Mouse (Mus musculus): ENCODE results near the gene Gpsm1. TPM values are rescaled to one million over a fixed set of nuclear protein-coding genes. Genes with fewer than 3 reads are reported as not detected.
A peak's percentile ranks its signal among the peaks of the same experiment; 100 is the strongest.

Gene Gpsm1
- polyA plus RNA-seq, 1 experiment = 49.2 TPM

DNA sequence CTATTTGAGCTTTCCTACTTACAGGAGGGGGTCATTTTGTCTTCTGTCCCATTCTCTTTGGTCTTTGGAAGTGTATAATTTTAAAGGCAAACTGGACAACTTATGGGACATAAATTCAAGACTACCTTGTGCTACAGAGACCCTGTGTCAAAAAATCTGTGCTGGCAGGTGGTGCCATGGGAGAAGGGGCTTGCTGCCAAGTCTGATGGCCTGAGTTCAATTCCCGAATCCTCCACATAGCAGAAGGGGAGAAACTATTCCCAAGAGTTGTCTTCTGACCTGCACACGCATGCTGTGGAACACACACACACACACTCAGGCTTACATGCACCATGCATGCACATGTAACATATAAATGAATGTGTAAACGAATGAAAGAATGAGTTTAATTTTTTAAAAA lies 8.6 kb upstream of the Gpsm1 start:
- Histone ChIP-seq H3K27ac (ENCODE audit: insufficient read depth, low read length) (no peak overlapping the region), H3K4me3 (ENCODE audit: insufficient read depth, low read length) (no peak overlapping the region), H3K4me1 (ENCODE audit: control insufficient read depth, insufficient read depth, low read length) (no peaks in the 10 kb centered on the region)
- no peak for TF ChIP-seq CTCF (IDR thresholded peaks at IDR 0.05; ENCODE audit: extremely low read depth, insufficient read depth, low read length)
- TF ChIP-seq POLR2A (IDR thresholded peaks at IDR 0.05; ENCODE audit: extremely low read depth, insufficient read depth, low read length) = no peak

DNA sequence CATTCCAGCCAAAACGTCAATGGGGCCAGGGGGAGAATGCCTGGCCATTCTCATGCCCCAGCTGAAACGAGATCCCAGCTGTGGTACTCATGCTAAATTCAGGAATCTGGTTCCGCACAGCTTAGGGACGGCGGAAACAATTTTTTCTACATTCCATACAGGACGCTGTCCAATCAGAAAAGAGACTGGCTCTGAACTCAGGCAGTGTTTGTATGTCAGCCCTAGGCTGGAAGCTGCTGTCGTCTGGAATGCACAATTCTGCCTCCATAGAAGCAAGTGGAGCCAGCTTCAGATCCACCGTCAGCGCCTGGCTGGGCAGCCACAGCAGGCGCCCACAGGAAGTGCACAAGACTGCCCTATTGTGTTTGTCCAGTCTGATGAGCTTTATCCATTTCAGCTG lies 5.6 kb upstream of the Gpsm1 start:
- TF ChIP-seq POLR2A (IDR thresholded peaks at IDR 0.05; ENCODE audit: extremely low read depth, insufficient read depth, low read length) (no peak), CTCF (IDR thresholded peaks at IDR 0.05; ENCODE audit: extremely low read depth, insufficient read depth, low read length) (no peak)
- no peak overlapping the region for H3K27ac ChIP-seq (ENCODE audit: insufficient read depth, low read length)

DNA sequence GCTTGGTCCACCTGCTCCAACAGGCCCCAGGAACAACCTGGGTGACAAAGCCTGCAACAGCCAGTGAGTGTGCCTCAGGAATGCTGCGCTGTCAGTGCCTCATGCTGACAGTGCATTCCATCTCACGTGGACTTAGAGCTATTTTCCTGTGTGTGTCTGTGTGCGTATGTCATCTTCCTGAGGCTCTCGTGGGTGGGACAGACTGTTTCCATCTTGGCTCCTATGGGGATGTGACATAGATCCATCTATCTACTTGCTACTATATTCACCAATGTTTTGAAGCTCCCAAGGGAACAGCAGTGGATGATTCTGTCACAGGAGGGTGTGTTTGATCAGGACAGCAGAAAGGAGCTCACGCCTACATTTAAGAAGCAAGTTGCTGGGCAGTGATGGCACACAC lies 3.4 kb upstream of the Gpsm1 start:
- peaks cover 4% of the 10 kb centered on the region for H3K4me1 ChIP-seq (ENCODE audit: control insufficient read depth, insufficient read depth, low read length)
- no peak for TF ChIP-seq POLR2A (IDR thresholded peaks at IDR 0.05; ENCODE audit: extremely low read depth, insufficient read depth, low read length)
- TF ChIP-seq CTCF (IDR thresholded peaks at IDR 0.05; ENCODE audit: extremely low read depth, insufficient read depth, low read length) = no peak

More for the DNA sequence above, 5.6 kb upstream of the Gpsm1 start:
- Histone ChIP-seq H3K4me1 (ENCODE audit: control insufficient read depth, insufficient read depth, low read length) (no peaks in the 10 kb centered on the region), H3K4me3 (ENCODE audit: insufficient read depth, low read length) (no peak overlapping the region)

GRCm38 (mm10) chr2:26312812-26313211 lies 2.5 kb upstream of the Gpsm1 start:
- H3K27ac ChIP-seq (ENCODE audit: insufficient read depth, low read length) = no peak overlapping the region
- peaks cover 4% of the 10 kb centered on the region for H3K4me1 ChIP-seq (ENCODE audit: control insufficient read depth, insufficient read depth, low read length)
- TF ChIP-seq POLR2A (IDR thresholded peaks at IDR 0.05; ENCODE audit: extremely low read depth, insufficient read depth, low read length) (no peak), CTCF (IDR thresholded peaks at IDR 0.05; ENCODE audit: extremely low read depth, insufficient read depth, low read length) (no peak)
- no peak overlapping the region for H3K4me3 ChIP-seq (ENCODE audit: insufficient read depth, low read length)

More for the DNA sequence above, 3.4 kb upstream of the Gpsm1 start:
- no peak overlapping the region for H3K27ac ChIP-seq (ENCODE audit: insufficient read depth, low read length)
- no peak overlapping the region for H3K4me3 ChIP-seq (ENCODE audit: insufficient read depth, low read length)

- no peak overlapping the region for H3K27ac ChIP-seq (ENCODE audit: insufficient read depth, low read length)
- no peak for TF ChIP-seq POLR2A (IDR thresholded peaks at IDR 0.05; ENCODE audit: extremely low read depth, insufficient read depth, low read length)
- no peak for TF ChIP-seq CTCF (IDR thresholded peaks at IDR 0.05; ENCODE audit: extremely low read depth, insufficient read depth, low read length)
- no peak overlapping the region for H3K4me3 ChIP-seq (ENCODE audit: insufficient read depth, low read length)
- peaks cover 4% of the 10 kb centered on the region for H3K4me1 ChIP-seq (ENCODE audit: control insufficient read depth, insufficient read depth, low read length)
These were observed 1.9 kb upstream of the Gpsm1 start for GRCm38 (mm10) chr2:26313394-26313793.

DNA sequence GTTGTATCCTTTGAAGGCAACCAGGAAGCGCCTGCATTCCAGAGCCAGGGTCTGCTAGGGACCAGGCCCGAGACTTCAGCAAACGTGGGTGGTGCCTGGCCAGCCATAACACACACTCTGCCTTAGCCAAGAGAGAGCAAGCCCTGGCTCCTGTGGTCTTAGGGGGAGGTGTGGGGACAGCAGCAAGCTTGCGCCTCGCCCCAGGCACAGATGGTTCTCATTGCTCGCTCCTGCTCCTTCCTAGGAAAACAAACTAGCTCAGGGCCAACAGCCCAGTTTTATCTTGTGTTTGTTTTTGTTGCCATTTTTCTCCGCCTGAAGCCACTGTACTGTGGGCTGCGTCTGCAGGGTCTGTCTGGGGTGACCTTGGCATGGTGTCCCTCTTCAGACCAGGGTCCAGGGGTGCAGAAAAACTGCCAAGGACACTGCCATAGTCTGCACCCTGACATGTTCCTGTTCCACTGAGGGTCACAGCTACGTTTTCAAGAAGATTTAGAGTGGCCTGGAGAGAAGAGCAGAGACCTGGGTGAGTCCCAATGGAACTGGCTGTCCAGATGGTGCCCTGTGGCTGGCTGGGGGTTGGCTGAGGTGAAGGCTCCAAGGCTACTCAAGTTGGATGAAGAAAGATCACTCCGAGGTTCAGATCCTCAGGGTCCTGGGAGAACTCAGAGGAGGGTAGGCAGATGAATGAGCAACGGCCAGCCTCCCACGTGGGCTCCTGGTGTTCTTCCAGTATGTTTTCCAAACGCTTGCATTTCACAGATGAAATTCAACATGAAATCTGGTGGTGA lies 839 bp upstream of the Gpsm1 start:
- TF ChIP-seq CTCF (IDR thresholded peaks at IDR 0.05; ENCODE audit: extremely low read depth, insufficient read depth, low read length) (no peak), POLR2A (IDR thresholded peaks at IDR 0.05; ENCODE audit: extremely low read depth, insufficient read depth, low read length) (no peak)
- no peak overlapping the region; the same call in 1 of the 2 replicates for H3K4me3 ChIP-seq (ENCODE audit: insufficient read depth, low read length)
- peaks cover 7% of the 10 kb centered on the region for H3K4me1 ChIP-seq (ENCODE audit: control insufficient read depth, insufficient read depth, low read length)
- no peak overlapping the region for H3K27ac ChIP-seq (ENCODE audit: insufficient read depth, low read length)

- no peak for TF ChIP-seq POLR2A (IDR thresholded peaks at IDR 0.05; ENCODE audit: extremely low read depth, insufficient read depth, low read length)
- no peak for TF ChIP-seq CTCF (IDR thresholded peaks at IDR 0.05; ENCODE audit: extremely low read depth, insufficient read depth, low read length)
- H3K4me3 ChIP-seq (ENCODE audit: insufficient read depth, low read length) = peak overlapping the region; percentile 80
- H3K4me1 ChIP-seq (ENCODE audit: control insufficient read depth, insufficient read depth, low read length) = peaks cover 7% of the 10 kb centered on the region
- H3K27ac ChIP-seq (ENCODE audit: insufficient read depth, low read length) = peak overlapping the region; percentile 48
These were observed 603 bp downstream of the Gpsm1 start for GRCm38 (mm10) chr2:26315925-26316311.

- Histone ChIP-seq H3K4me1 (ENCODE audit: control insufficient read depth, insufficient read depth, low read length) (peaks cover 7% of the 10 kb centered on the region), H3K27ac (ENCODE audit: insufficient read depth, low read length) (no peak overlapping the region), H3K4me3 (ENCODE audit: insufficient read depth, low read length) (peak overlapping the region; percentile 80)
- no peak for TF ChIP-seq CTCF (IDR thresholded peaks at IDR 0.05; ENCODE audit: extremely low read depth, insufficient read depth, low read length)
- no peak for TF ChIP-seq POLR2A (IDR thresholded peaks at IDR 0.05; ENCODE audit: extremely low read depth, insufficient read depth, low read length)
These were observed 1.4 kb downstream of the Gpsm1 start for GRCm38 (mm10) chr2:26316576-26317246.

- Histone ChIP-seq H3K27ac (ENCODE audit: insufficient read depth, low read length) (no peak overlapping the region), H3K4me1 (ENCODE audit: control insufficient read depth, insufficient read depth, low read length) (peaks cover 7% of the 10 kb centered on the region), H3K4me3 (ENCODE audit: insufficient read depth, low read length) (no peak overlapping the region)
- TF ChIP-seq POLR2A (IDR thresholded peaks at IDR 0.05; ENCODE audit: extremely low read depth, insufficient read depth, low read length) = no peak
- no peak for TF ChIP-seq CTCF (IDR thresholded peaks at IDR 0.05; ENCODE audit: extremely low read depth, insufficient read depth, low read length)
These were observed 2.1 kb downstream of the Gpsm1 start for GRCm38 (mm10) chr2:26317371-26317770.

Data from cortical plate, adult 2 months (tissue).